Mouse (Mus musculus) forebrain, embryonic 16.5 days (tissue): ENCODE data around the gene Plxna4. TPM values are rescaled to one million over a fixed set of nuclear protein-coding genes. Genes with fewer than 3 reads are reported as not detected.

Source experiments
- ATAC-seq: fragments of 200-750 bp; cut with Nextera tagmentation; 2 replicates; pipeline ENCODE4 v1.8.0; 2017; ENCODE audit warnings: mild to moderate bottlenecking, moderate library complexity
- H3K27ac ChIP-seq: fragments of 300-500 bp; sonication (generic); 2 replicates; pipeline ENCODE4 v1.5.1; 2014; ENCODE audit warnings: low read length, control low read depth
- H3K27me3 ChIP-seq: fragments of 300-500 bp; sonication (generic); replicated peaks from 2 replicates; pipeline ENCODE4 v1.6.1; 2014; ENCODE audit warnings: low read length; ENCODE audit not compliant: control insufficient read depth, insufficient read depth
- H3K36me3 ChIP-seq: fragments of 300-500 bp; sonication (generic); 2 replicates; pipeline ENCODE4 v1.6.1; 2014; ENCODE audit not compliant: control insufficient read depth, insufficient read depth
- H3K4me1 ChIP-seq: fragments of 300-500 bp; sonication (generic); replicated peaks from 2 replicates; pipeline ENCODE4 v1.6.1; 2014; ENCODE audit warnings: low read length; ENCODE audit not compliant: control insufficient read depth, insufficient read depth
- H3K4me2 ChIP-seq: fragments of 300-500 bp; sonication (generic); 2 replicates; pipeline ENCODE4 v1.6.1; 2014; ENCODE audit warnings: mild to moderate bottlenecking, low read length, control low read depth
- H3K4me3 ChIP-seq: fragments of 300-500 bp; sonication (generic); replicated peaks from 2 replicates; pipeline ENCODE4 v1.5.1; 2014; ENCODE audit warnings: mild to moderate bottlenecking, low read length, control low read depth
- H3K9ac ChIP-seq: fragments of 300-500 bp; sonication (generic); replicated peaks from 2 replicates; pipeline ENCODE4 v1.6.1; 2014; ENCODE audit warnings: low read depth, low read length, control low read depth
- H3K9me3 ChIP-seq: fragments of 300-500 bp; sonication (generic); 2 replicates; pipeline ENCODE4 v1.6.1; 2016; ENCODE audit warnings: low read length; ENCODE audit not compliant: control insufficient read depth
- WGBS: fragments of 180-500 bp; shearing (Covaris S2); extraction: QIAGEN DNeasy Blood & Tissue Kit; methylation state at CpG from one replicate; pipeline ENCODE4 v1.1.7; 2014; 5-methylcytosine and 5-hydroxymethylcytosine counted together
- polyA plus RNA-seq: library from polyadenylated mRNA; unstranded; fragments of >200 nt; fragmentation: Nextera tagmentation; extraction: Ambion mirVana; gene quantifications from 2 replicates; pipeline ENCODE4 v1.2.1, GENCODE M21; 2015

Plxna4 gene
- polyA plus RNA-seq, 1 experiment from 2014 or later, result 25.8 TPM

- WGBS, result 52% methylated on average over 3 of the region's 3 CpGs
- ATAC-seq, result no peak
- peaks cover 12% of the 10 kb centered on the region for H3K4me1 ChIP-seq
- no peak overlapping the region for H3K4me2 ChIP-seq
- no peaks in the 10 kb centered on the region for H3K9me3 ChIP-seq
- H3K4me3 ChIP-seq, result no peak overlapping the region
- no peaks in the 10 kb centered on the region for H3K27me3 ChIP-seq
- no peak overlapping the region for H3K27ac ChIP-seq
- no peaks in the 10 kb centered on the region for H3K36me3 ChIP-seq
- no peak overlapping the region for H3K9ac ChIP-seq
Observed at GRCm38 (mm10) chr6:32570445-32570844, 17.5 kb downstream of the Plxna4 start.

GRCm38 (mm10) chr6:32569919-32570318, 18.1 kb downstream of the Plxna4 start:
- Histone ChIP-seq H3K27ac (no peak overlapping the region), H3K9ac (no peak overlapping the region), H3K4me2 (no peak overlapping the region), H3K36me3 (no peaks in the 10 kb centered on the region), H3K9me3 (no peaks in the 10 kb centered on the region), H3K27me3 (no peaks in the 10 kb centered on the region), H3K4me3 (no peak overlapping the region), H3K4me1 (peaks cover 12% of the 10 kb centered on the region)
- ATAC-seq, result no peak
- 91% methylated on average over 3 of the region's 3 CpGs for WGBS

DNA sequence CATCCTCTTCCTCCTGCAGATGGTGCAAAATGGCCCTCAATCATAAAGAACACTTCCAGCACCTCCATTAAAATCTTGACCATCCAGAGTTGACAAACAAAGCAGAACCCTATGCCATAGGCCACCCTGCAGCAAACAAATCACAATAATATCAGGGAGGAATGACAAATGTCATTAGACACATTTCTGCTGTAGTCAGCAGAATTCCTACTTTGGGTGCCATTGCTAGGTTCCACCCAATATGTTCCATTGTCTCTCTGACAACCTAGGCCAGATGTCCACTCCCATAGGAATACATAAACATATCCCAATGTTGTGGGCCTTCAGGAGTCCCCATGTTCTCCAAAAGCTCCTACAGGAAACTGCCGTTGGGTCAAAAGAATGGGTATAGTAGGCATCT, 41.1 kb downstream of the Plxna4 start:
- no peaks in the 10 kb centered on the region for H3K36me3 ChIP-seq
- no peaks in the 10 kb centered on the region for H3K4me1 ChIP-seq
- no peak for ATAC-seq
- no peak overlapping the region for H3K4me3 ChIP-seq
- H3K9me3 ChIP-seq, result no peaks in the 10 kb centered on the region
- H3K27me3 ChIP-seq, result no peaks in the 10 kb centered on the region
- no peak overlapping the region for H3K4me2 ChIP-seq
- H3K9ac ChIP-seq, result no peak overlapping the region
- H3K27ac ChIP-seq, result no peak overlapping the region
- WGBS, result 92% methylated on average over 1 of the region's 1 CpGs

DNA sequence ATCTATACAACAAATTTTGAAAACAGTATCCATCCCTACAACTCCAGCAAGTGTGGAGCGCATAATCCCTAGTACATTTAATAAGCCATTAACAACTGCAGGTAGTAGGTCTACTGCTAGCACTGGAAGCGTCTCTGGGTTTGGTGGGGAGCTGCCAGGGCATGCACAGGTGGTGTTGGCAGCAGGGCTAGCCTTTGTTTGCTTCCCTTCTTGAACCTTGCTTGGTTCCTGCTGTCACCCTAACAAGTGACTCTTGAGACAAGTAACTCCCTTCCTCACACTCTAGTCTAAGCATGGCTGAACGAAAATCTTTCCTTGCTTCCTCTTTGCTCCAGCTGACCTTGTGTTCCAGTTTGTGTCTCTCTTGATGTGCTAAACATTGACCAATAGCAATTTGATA, 44.0 kb downstream of the Plxna4 start:
- Histone ChIP-seq H3K36me3 (no peaks in the 10 kb centered on the region), H3K27ac (no peak overlapping the region), H3K4me3 (no peak overlapping the region), H3K4me1 (no peaks in the 10 kb centered on the region), H3K27me3 (no peaks in the 10 kb centered on the region), H3K4me2 (no peak overlapping the region), H3K9ac (no peak overlapping the region), H3K9me3 (no peaks in the 10 kb centered on the region)
- WGBS, result 88% methylated on average over 3 of the region's 3 CpGs
- no peak for ATAC-seq

DNA sequence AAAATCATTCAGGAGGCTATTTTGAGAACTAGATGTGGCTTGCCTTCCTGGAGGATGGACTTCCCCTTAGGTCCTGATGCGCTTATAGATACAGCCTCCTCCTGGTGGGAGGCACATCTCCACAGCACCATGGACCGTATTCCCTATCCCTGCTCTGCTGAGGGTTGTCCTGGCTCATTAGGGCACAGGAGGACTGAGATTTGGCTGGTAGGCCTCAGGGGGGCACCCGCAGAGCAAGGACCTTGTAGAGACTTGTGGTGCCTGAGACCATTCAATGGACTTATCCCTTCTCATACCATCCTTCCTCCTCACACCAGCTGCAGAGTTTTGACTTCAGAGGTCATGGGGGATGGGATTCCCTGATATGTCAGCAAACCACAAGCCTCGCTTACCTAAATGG, 47.8 kb downstream of the Plxna4 start:
- Histone ChIP-seq H3K9me3 (no peaks in the 10 kb centered on the region), H3K36me3 (no peaks in the 10 kb centered on the region), H3K27me3 (no peaks in the 10 kb centered on the region), H3K4me1 (no peaks in the 10 kb centered on the region), H3K9ac (no peak overlapping the region), H3K4me2 (no peak overlapping the region), H3K4me3 (no peak overlapping the region), H3K27ac (no peak overlapping the region)
- 93% methylated on average over 4 of the region's 4 CpGs for WGBS
- ATAC-seq, result no peak

DNA sequence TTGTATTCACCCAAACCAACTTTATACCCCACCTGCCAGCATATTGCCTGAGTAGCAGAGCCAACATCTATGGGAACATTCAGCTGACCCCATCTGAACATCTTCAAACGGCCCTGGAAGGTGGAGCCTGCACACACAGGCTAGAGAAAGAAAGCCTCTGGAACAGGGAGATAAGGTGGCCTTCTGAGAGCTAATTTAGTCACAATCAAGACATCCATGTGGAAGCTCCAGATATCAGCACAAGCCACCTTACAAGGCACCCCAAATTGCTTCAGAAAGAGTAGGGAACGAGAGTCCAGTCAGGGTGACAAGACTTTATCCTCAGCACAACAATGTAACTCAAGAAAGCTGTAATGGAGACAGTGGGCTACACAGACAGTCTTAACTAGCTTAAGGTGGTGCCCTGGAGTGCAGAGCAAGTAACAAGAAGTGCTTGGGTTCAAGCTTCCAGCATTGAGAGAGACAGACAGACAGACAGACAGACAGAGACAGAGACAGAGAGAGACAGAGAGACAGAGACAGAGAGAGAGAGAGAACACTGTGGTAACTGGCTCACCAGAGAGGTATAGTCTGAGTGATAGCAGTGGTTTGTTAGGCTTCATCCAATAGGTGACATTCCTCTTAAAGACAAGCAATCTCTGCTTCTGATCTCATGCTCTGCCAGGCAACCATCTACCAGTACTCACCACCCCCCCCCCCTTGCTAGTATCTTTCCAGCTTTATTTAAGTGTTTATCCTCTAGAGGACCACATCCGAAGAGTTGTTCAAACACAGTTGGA, 53.8 kb downstream of the Plxna4 start:
- no peak overlapping the region for H3K4me3 ChIP-seq
- 80% methylated on average over 3 of the region's 3 CpGs for WGBS
- no peak for ATAC-seq
- H3K27me3 ChIP-seq, result no peaks in the 10 kb centered on the region
- H3K9ac ChIP-seq, result no peak overlapping the region
- no peak overlapping the region for H3K4me2 ChIP-seq
- no peaks in the 10 kb centered on the region for H3K36me3 ChIP-seq
- no peaks in the 10 kb centered on the region for H3K9me3 ChIP-seq
- H3K4me1 ChIP-seq, result no peaks in the 10 kb centered on the region
- H3K27ac ChIP-seq, result no peak overlapping the region

- Histone ChIP-seq H3K36me3 (no peaks in the 10 kb centered on the region), H3K9ac (no peak overlapping the region), H3K9me3 (no peaks in the 10 kb centered on the region), H3K27ac (no peak overlapping the region), H3K4me3 (no peak overlapping the region), H3K4me1 (no peaks in the 10 kb centered on the region), H3K27me3 (no peaks in the 10 kb centered on the region), H3K4me2 (no peak overlapping the region)
- 83% methylated on average over 8 of the region's 8 CpGs for WGBS
- ATAC-seq, result no peak
Observed at GRCm38 (mm10) chr6:32528081-32528570, 59.9 kb downstream of the Plxna4 start.

GRCm38 (mm10) chr6:32527518-32527917, 60.5 kb downstream of the Plxna4 start:
- no peak overlapping the region for H3K9ac ChIP-seq
- no peak overlapping the region for H3K4me2 ChIP-seq
- no peaks in the 10 kb centered on the region for H3K36me3 ChIP-seq
- no peaks in the 10 kb centered on the region for H3K9me3 ChIP-seq
- no peak overlapping the region for H3K27ac ChIP-seq
- no peaks in the 10 kb centered on the region for H3K4me1 ChIP-seq
- 75% methylated on average over 7 of the region's 7 CpGs for WGBS
- no peaks in the 10 kb centered on the region for H3K27me3 ChIP-seq
- no peak for ATAC-seq
- H3K4me3 ChIP-seq, result no peak overlapping the region

- H3K9me3 ChIP-seq, result no peaks in the 10 kb centered on the region
- ATAC-seq, result no peak
- H3K27ac ChIP-seq, result no peak overlapping the region
- H3K4me3 ChIP-seq, result no peak overlapping the region
- H3K36me3 ChIP-seq, result no peaks in the 10 kb centered on the region
- 82% methylated on average over 5 of the region's 5 CpGs for WGBS
- no peaks in the 10 kb centered on the region for H3K4me1 ChIP-seq
- H3K27me3 ChIP-seq, result no peaks in the 10 kb centered on the region
- no peak overlapping the region for H3K9ac ChIP-seq
- H3K4me2 ChIP-seq, result no peak overlapping the region
Observed at GRCm38 (mm10) chr6:32526762-32527161, 61.2 kb downstream of the Plxna4 start.
